Mouse (Mus musculus) neural tube, embryonic 12.5 days (tissue): ENCODE measurements around the gene Olfr27. TPM values are rescaled to one million over a fixed set of nuclear protein-coding genes. Genes with fewer than 3 reads are reported as not detected.

ENCODE experiments used
- ATAC-seq: fragments of 200-750 bp; cut with Nextera tagmentation; 2 replicates; pipeline ENCODE4 v1.8.0; 2017; ENCODE audit warnings: low read depth, mild to moderate bottlenecking, moderate TSS enrichment, moderate library complexity; ENCODE audit not compliant: low FRiP score
- H3K27ac ChIP-seq: fragments of 300-500 bp; sonication (generic); 2 replicates; pipeline ENCODE4 v1.5.1; 2016
- H3K27me3 ChIP-seq: fragments of 300-500 bp; sonication (generic); replicated peaks from 2 replicates; pipeline ENCODE4 v1.6.1; 2016; ENCODE audit warnings: mild to moderate bottlenecking
- H3K36me3 ChIP-seq: fragments of 300-500 bp; sonication (generic); 2 replicates; pipeline ENCODE4 v1.6.1; 2016; ENCODE audit warnings: mild to moderate bottlenecking
- H3K4me1 ChIP-seq: fragments of 300-500 bp; sonication (generic); 2 replicates; pipeline ENCODE4 v1.6.1; 2016
- H3K4me2 ChIP-seq: fragments of 300-500 bp; sonication (generic); replicated peaks from 2 replicates; pipeline ENCODE4 v1.6.1; 2016; ENCODE audit warnings: mild to moderate bottlenecking
- H3K4me3 ChIP-seq: fragments of 300-500 bp; sonication (generic); 2 replicates; pipeline ENCODE4 v1.5.1; 2016
- H3K9ac ChIP-seq: fragments of 300-500 bp; sonication (generic); 2 replicates; pipeline ENCODE4 v1.6.1; 2016; ENCODE audit warnings: mild to moderate bottlenecking
- H3K9me3 ChIP-seq: fragments of 300-500 bp; sonication (generic); 2 replicates; pipeline ENCODE4 v1.6.1; 2016; ENCODE audit warnings: mild to moderate bottlenecking
- WGBS: fragments of 180-500 bp; shearing (Covaris S2); methylation state at CpG from one replicate; pipeline ENCODE4 v1.1.7; 2016; 5-methylcytosine and 5-hydroxymethylcytosine counted together
- polyA plus RNA-seq: library from polyadenylated mRNA; unstranded; fragments of >200 nt; fragmentation: Nextera tagmentation; extraction: Ambion mirVana; gene quantifications from 2 replicates; pipeline ENCODE4 v1.2.1, GENCODE M21; 2016

Olfr27 gene
- polyA plus RNA-seq, result not detected in 2 replicates

DNA sequence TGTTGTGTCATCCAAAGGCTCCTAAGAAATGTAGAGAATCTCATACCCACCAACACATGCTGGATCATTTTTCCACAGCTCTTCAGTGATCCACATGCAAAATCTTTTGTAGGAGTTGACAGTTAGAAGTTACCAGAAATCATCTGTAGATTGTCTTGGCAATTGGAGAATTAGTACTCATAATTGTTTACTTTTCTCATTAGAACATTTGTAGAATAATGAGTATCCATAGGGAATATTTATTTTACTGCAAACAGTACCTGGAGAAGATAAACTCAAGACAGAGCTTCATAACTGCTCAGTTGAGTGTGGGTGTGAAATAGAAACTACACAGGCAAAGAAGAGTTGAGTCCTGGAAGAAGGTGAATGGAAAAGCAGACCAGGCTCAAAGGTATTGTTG lies at the start of gene Olfr27:
TSS of gene Olfr27 (plus strand) at position 301 of the 400 bp plus-strand sequence.
- no peak for ATAC-seq

DNA sequence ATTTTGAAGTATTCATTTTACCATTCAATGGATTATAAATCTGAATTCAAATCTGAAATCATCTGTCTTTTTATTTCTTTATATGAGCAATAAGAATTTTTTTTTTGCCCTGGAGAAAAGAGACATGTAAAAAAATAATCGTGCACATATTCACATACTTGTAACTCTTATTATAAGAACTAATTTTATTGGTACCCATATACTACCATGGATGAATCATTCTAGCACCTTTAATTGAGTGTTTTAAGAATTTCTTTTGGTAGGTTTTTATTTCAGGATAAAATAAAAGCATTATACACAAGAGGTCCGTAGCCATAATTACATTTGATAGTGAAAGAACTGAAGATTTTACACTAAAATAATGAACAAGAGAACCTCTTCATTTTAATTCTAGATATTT lies 49.1 kb upstream of the Olfr27 start, which contains the start of gene Olfr938:
TSS of gene Olfr938 (minus strand) at position 101 of the 400 bp plus-strand sequence.
- no peak within 1 kb of the TSS for H3K9ac ChIP-seq
- no peak within 1 kb of the TSS for H3K4me3 ChIP-seq
- no peak for ATAC-seq
- H3K4me2 ChIP-seq, result no peak within 1 kb of the TSS
- WGBS, result 88% methylated on average over 2 of the region's 2 CpGs
- H3K36me3 ChIP-seq, result no peaks in the 10 kb centered on the region
- H3K4me1 ChIP-seq, result no peaks in the 10 kb centered on the region
- H3K9me3 ChIP-seq, result no peaks in the 10 kb centered on the region
- H3K27ac ChIP-seq, result no peak within 1 kb of the TSS
- no peaks in the 10 kb centered on the region for H3K27me3 ChIP-seq

More for the DNA sequence above, at the start of gene Olfr27:
- H3K9ac ChIP-seq, result no peak within 1 kb of the TSS
- no peaks in the 10 kb centered on the region for H3K27me3 ChIP-seq
- no peaks in the 10 kb centered on the region for H3K4me1 ChIP-seq
- no peaks in the 10 kb centered on the region for H3K9me3 ChIP-seq
- no peak within 1 kb of the TSS for H3K4me2 ChIP-seq
- no peaks in the 10 kb centered on the region for H3K36me3 ChIP-seq
- no peak within 1 kb of the TSS for H3K4me3 ChIP-seq
- H3K27ac ChIP-seq, result no peak within 1 kb of the TSS

GRCm38 (mm10) chr9:39127326-39127725 lies 605 bp upstream of the Olfr27 start:
- 97% methylated on average over 1 of the region's 1 CpGs for WGBS
- Histone ChIP-seq H3K27ac (no peak overlapping the region), H3K27me3 (no peaks in the 10 kb centered on the region), H3K9me3 (no peaks in the 10 kb centered on the region), H3K36me3 (no peaks in the 10 kb centered on the region), H3K4me2 (no peak overlapping the region), H3K9ac (no peak overlapping the region), H3K4me1 (no peaks in the 10 kb centered on the region), H3K4me3 (no peak overlapping the region)
- ATAC-seq, result no peak

- 60% methylated on average over 1 of the region's 1 CpGs for WGBS
- Histone ChIP-seq H3K27ac (no peak overlapping the region), H3K9me3 (no peaks in the 10 kb centered on the region), H3K4me2 (no peak overlapping the region), H3K36me3 (no peaks in the 10 kb centered on the region), H3K4me3 (no peak overlapping the region), H3K4me1 (no peaks in the 10 kb centered on the region), H3K27me3 (no peaks in the 10 kb centered on the region), H3K9ac (no peak overlapping the region)
- ATAC-seq, result no peak
These were observed 24.5 kb downstream of the Olfr27 start for GRCm38 (mm10) chr9:39152401-39152800.

GRCm38 (mm10) chr9:39166004-39166403 lies 38.1 kb downstream of the Olfr27 start, which contains the start of gene Olfr943:
Gene Olfr943 (plus strand): TSS chr9:39166304.
- Histone ChIP-seq H3K4me2 (no peak within 1 kb of the TSS), H3K27me3 (no peaks in the 10 kb centered on the region), H3K4me3 (no peak within 1 kb of the TSS), H3K9ac (no peak within 1 kb of the TSS), H3K36me3 (no peaks in the 10 kb centered on the region), H3K27ac (no peak within 1 kb of the TSS), H3K9me3 (peaks cover 6% of the 10 kb centered on the region; the same call in 1 of the 2 replicates), H3K4me1 (no peaks in the 10 kb centered on the region)
- ATAC-seq, result no peak
- 88% methylated on average over 5 of the region's 5 CpGs for WGBS

Other genes with a start within 250 kb of the Olfr27 start
- gene Olfr930, start 198.3 kb upstream of the Olfr27 start, polyA plus RNA-seq, result not detected in 2 replicates
- gene Olfr933, start 155.8 kb upstream of the Olfr27 start, polyA plus RNA-seq, result not detected in 2 replicates
- gene Olfr934, start 139.8 kb upstream of the Olfr27 start, polyA plus RNA-seq, result not detected in 2 replicates
- not detected in 2 replicates for gene Olfr935, start 128.4 kb upstream of the Olfr27 start, polyA plus RNA-seq
- not detected in 2 replicates for gene Olfr146, start 104.8 kb upstream of the Olfr27 start, polyA plus RNA-seq
- gene Olfr937, start 63.2 kb upstream of the Olfr27 start, polyA plus RNA-seq, result not detected in 2 replicates
- gene Olfr938, start 49.2 kb upstream of the Olfr27 start, polyA plus RNA-seq, result not detected in 2 replicates
- gene Olfr943, start 38.2 kb downstream of the Olfr27 start, polyA plus RNA-seq, result not detected in 2 replicates
- not detected in 2 replicates for gene Olfr944, start 73.8 kb downstream of the Olfr27 start, polyA plus RNA-seq
- not detected in 2 replicates for gene Olfr1537, start 121.9 kb downstream of the Olfr27 start, polyA plus RNA-seq
- not detected in 2 replicates for gene Olfr945, start 148.7 kb downstream of the Olfr27 start, polyA plus RNA-seq
- not detected in 2 replicates for gene Olfr948, start 197.9 kb downstream of the Olfr27 start, polyA plus RNA-seq